Mouse (Mus musculus) cerebellum, adult 2 months (tissue): ENCODE measurements at regions not wholly inside any gene's neighbourhood (a gene's known extent, or its start where the extent isn't known, plus 50 kb on each side); places are given as distances from the start of the nearest gene placed in this dataset.

ENCODE experiments used
- CTCF ChIP-seq: fragments of 200-500 bp; IDR thresholded peaks from 2 replicates; pipeline ENCODE4 v1.5.1; 2011; ENCODE audit warnings: low read depth, mild to moderate bottlenecking, control low read depth, low read length, moderate library complexity, borderline replicate concordance; ENCODE audit not compliant: insufficient read depth
- POLR2A ChIP-seq: fragments of 200-500 bp; IDR thresholded peaks from 2 replicates; pipeline ENCODE4 v1.6.1; 2011; ENCODE audit warnings: low read length, control low read depth, borderline replicate concordance; ENCODE audit not compliant: insufficient read depth

DNA sequence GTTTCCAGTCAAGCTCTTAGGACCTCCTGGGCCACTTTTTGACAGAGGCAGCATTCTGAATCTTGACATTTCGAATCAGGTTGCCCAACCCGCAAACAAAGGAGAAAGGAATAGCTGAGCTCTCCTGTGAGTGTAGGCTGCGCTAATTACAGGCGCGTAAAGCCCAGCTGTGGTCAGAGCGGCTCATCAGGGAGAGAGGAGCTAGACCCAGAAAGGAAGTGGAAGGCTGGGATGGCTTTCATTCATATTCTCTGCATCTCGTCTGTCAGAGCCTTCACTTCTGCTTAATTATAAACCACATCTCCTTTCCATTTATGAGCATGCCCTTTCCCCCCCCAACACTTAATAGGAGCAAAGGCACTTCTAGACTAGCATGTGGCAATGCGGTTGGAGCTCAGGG lies 265.7 kb upstream of the Pkn2 start:
- TF ChIP-seq POLR2A (no peak), CTCF (no peak)
